Mouse (Mus musculus) left cerebral cortex, postnatal 10 days (tissue): ENCODE data around the gene Tsc22d2. TPM values are rescaled to one million over a fixed set of nuclear protein-coding genes. Genes with fewer than 3 reads are reported as not detected.

ENCODE experiments used
- DNase-seq, 2 experiments: peaks; one replicate each; pipeline ENCODE4 v3.0.0; 2021 to 2022; ENCODE audit warnings: low spot score in 2 of 2, mixed read lengths in 1 of 2; ENCODE audit errors: extremely low spot score in 1 of 2
- intact Hi-C: fragments of 180-260 bp; cut with DNase I; formaldehyde crosslinking; loops from one replicate; pipeline ENCODE4 v1.15.1; 2025
- total RNA-seq, 2 experiments: library from RNA; stranded (reverse); gene quantifications; 2 replicates each; pipeline ENCODE4 v1.2.3; 2021

The Tsc22d2 gene
- total RNA-seq, 2 experiments from 2014 or later = 35.1 to 36.3 TPM

DNA sequence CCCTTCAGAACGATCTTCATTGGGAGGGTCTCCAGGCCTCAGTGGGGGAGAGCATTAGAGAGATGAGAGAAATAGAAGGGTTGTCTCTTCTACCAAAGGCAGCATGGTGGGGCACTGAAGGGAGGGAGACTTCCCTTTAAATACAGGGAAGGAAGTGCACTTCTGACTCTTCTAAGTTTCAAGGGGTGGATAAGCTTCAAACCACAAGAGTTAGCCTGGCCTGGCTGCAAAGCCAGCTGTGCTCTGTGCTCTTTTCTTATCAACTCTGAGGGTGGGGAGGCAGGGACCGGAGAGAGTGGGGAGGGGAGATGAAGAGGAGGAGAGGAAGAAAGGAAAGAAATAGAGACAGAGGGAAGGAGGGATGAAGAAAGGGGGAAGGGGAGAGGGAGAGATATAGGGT lies 87.4 kb downstream of the Tsc22d2 start:
- no peak for DNase-seq
- intact Hi-C loops = no loop called here

- intact Hi-C loops = no loop called here
- DNase-seq = no peak
Observed at GRCm38 (mm10) chr3:58503720-58504333, 89.3 kb downstream of the Tsc22d2 start.

- intact Hi-C loops = no loop called here
- DNase-seq = no peak
Observed at GRCm38 (mm10) chr3:58504676-58505075, 90.2 kb downstream of the Tsc22d2 start.

DNA sequence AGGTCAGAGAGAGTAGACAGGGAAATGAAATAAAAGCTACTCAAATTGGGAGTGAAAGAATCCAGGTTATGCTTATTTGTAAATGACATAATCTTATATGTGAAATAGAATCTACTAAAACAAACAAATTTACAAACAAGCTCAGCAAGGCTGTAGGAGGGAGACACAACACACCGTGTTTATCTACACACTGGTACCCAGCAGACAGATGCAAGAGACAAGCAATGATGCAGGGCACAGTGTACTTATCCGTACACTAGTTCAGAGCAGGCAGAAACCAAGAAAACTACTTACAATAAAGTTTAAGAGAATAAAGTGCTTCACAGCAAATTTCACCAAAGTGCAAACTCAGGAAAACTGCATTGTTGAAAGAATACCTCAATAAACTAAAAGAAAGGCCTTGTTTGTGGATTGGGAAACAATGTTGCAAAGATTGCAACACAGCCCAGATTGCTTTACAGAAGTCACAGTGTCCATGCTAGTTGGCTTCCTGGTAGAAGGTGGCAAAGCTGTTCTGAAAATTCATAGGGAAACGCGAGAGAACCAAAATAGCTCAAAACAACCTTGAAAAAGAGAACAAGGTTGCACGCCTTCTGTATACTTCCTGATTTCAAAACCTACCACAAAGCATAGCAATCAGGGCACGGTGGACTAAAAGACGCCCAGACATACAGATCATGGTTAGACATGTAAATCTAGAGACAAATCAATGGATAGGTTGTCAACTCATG lies 93.7 kb downstream of the Tsc22d2 start:
- intact Hi-C loops = no loop called here
- DNase-seq = no peak

- intact Hi-C loops = no loop called here
- DNase-seq = no peak
Observed at GRCm38 (mm10) chr3:58511581-58511980, 97.1 kb downstream of the Tsc22d2 start.

DNA sequence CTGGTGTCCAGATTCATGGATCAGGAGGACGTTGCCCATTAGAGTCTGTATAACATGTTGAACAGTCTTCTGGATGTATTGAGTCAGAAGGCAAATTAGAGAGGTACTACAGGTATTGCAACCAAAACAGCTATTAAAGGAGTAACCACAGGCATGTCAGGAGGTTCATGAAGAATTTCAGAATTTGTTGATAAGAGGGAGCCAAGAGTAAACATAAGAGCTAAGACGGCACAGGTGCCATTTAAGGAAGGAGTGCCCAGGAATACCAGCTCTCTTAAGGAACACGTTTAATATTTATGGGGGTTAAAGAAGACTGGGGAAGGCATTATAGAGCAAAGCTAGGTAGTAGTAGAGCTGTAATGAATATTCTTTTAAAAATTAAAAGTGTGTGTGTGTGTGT lies 98.2 kb downstream of the Tsc22d2 start:
- no peak for DNase-seq
- intact Hi-C loops = no loop called here

DNA sequence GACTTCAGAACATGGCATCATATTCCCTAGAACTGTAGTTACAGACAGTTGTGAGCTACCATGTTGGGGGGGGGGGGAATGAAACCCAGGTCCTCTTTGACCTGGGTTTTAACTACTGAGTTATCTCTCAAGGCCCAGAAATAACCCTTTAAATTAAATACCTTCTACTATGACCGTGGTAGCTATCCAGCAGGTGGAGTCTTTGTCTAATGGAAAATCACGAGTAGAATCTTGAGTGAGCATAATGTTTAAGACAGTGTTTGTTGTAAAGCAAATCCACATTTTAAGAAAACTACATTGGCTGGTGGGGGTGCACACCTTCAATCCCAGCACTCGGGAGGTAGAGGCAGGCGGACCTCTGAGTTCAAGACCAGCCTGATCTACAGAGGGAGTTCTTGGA lies 99.0 kb downstream of the Tsc22d2 start:
- intact Hi-C loops = no loop called here
- no peak for DNase-seq

DNA sequence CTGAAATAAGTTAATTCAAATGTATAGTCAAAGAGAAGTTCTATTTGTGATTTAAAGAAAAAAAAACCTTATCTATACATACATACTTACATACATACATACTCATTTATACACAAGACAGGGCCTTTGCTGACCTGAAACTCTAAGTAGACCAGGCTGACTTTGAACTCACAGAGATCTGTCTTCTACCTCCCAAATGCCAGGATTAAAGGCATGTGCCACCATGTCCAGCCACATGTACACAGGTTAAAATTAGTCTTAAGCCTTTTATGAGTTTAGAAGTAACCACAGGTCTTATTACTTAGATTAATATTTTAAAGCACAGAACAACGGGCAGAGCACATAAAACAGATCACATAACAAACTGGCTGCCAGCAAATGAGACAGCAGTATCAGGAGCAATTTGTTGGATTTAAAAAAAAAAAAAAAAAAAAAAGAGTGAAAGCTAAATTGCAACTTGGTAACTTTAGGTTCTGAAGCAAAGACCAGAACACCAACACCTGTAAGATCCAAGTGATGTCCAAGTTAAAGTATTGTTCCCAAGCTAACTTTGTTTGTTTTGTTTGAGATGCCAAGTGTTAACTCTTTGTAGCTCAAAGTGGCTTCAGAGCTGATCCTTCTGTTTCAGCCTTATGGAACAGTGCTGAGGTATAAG lies 101.6 kb downstream of the Tsc22d2 start:
- intact Hi-C loops = no loop called here

More for the DNA sequence above, 101.6 kb downstream of the Tsc22d2 start:
- no peak for DNase-seq

Other genes with a start within 250 kb of the Tsc22d2 start
- 10 to 100 TPM; 41.9 to 42.4 TPM for gene Eif2a, start 111.1 kb downstream of the Tsc22d2 start, total RNA-seq
- 10 to 100 TPM; 26.0 to 26.1 TPM for gene Serp1, start 111.2 kb downstream of the Tsc22d2 start, total RNA-seq
- gene Selenot, start 161.9 kb downstream of the Tsc22d2 start, total RNA-seq = 100 to 1,000 TPM; 180 to 191 TPM
- gene Erich6, start 222.5 kb downstream of the Tsc22d2 start, total RNA-seq = 1 to 10 TPM; 1.5 to 1.9 TPM